Mouse (Mus musculus) liver, embryonic 14.5 days (tissue): ENCODE results near the gene Tfeb. TPM values are rescaled to one million over a fixed set of nuclear protein-coding genes. Genes with fewer than 3 reads are reported as not detected.

ENCODE experiments used
- ATAC-seq: fragments of 200-750 bp; cut with Nextera tagmentation; 2 replicates; pipeline ENCODE4 v1.8.0; 2017; ENCODE audit warnings: moderate number of reproducible peaks, mild to moderate bottlenecking, moderate library complexity; ENCODE audit not compliant: insufficient read depth
- DNase-seq, 3 experiments: peaks; one replicate each; pipeline ENCODE4 v3.0.0-alpha.2; 2012 to 2013; ENCODE audit warnings: low read depth in 3 of 3, low spot score in 3 of 3
- H3K27ac ChIP-seq: fragments of 300-500 bp; sonication (generic); 2 replicates; pipeline ENCODE4 v1.5.1; 2014; ENCODE audit warnings: moderate library complexity, mild to moderate bottlenecking, control low read depth, inconsistent platforms
- H3K27me3 ChIP-seq: fragments of 300-500 bp; sonication (generic); 2 replicates; pipeline ENCODE4 v1.6.1; 2014; ENCODE audit warnings: mild to moderate bottlenecking, low read length, moderate library complexity; ENCODE audit not compliant: control insufficient read depth, insufficient read depth
- H3K36me3 ChIP-seq: fragments of 300-500 bp; sonication (generic); replicated peaks from 2 replicates; pipeline ENCODE4 v1.6.1; 2014; ENCODE audit warnings: low read depth; ENCODE audit not compliant: control insufficient read depth, insufficient read depth
- H3K4me1 ChIP-seq, 2 experiments: fragments of 200-500 bp in 1 of 2; fragments of 300-500 bp in 1 of 2; sonication (generic) in 1 of 2; replicated peaks; 2 replicates each; pipeline ENCODE4 v1.6.1; 2012 to 2014; ENCODE audit warnings: antibody characterized with exemption in 1 of 2, inconsistent platforms in 1 of 2, low read length in 1 of 2; ENCODE audit not compliant: control insufficient read depth in 2 of 2, insufficient read depth in 2 of 2
- H3K4me2 ChIP-seq: fragments of 300-500 bp; sonication (generic); 2 replicates; pipeline ENCODE4 v1.6.1; 2014; ENCODE audit warnings: low read depth, mild to moderate bottlenecking, control low read depth, moderate library complexity
- H3K4me3 ChIP-seq, 2 experiments: fragments of 200-500 bp in 1 of 2; fragments of 300-500 bp in 1 of 2; sonication (generic) in 1 of 2; 2 replicates each; pipeline ENCODE4 v1.5.1; 2012 to 2014; ENCODE audit warnings: low read depth in 2 of 2, low read length in 2 of 2, mild to moderate bottlenecking in 2 of 2, control low read depth in 1 of 2, inconsistent platforms in 1 of 2, moderate library complexity in 1 of 2; ENCODE audit not compliant: insufficient read depth in 1 of 2
- H3K9ac ChIP-seq: fragments of 300-500 bp; sonication (generic); replicated peaks from 2 replicates; pipeline ENCODE4 v1.6.1; 2014; ENCODE audit warnings: mild to moderate bottlenecking, control low read depth, moderate library complexity
- H3K9me3 ChIP-seq: fragments of 300-500 bp; sonication (generic); 2 replicates; pipeline ENCODE4 v1.6.1; 2016; ENCODE audit warnings: low read length, mixed read lengths; ENCODE audit not compliant: control insufficient read depth
- CTCF ChIP-seq: IDR thresholded peaks from 2 replicates; pipeline ENCODE4 v1.5.1; 2016; ENCODE audit warnings: antibody characterized with exemption, low read depth, control low read depth
- EP300 ChIP-seq: IDR thresholded peaks from 2 replicates; pipeline ENCODE4 v1.6.1; 2016; ENCODE audit warnings: antibody characterized with exemption, low read depth
- WGBS: fragments of 180-500 bp; shearing (Covaris S2); extraction: QIAGEN DNeasy Blood & Tissue Kit; methylation state at CpG from one replicate; pipeline ENCODE4 v1.1.7; 2014; ENCODE audit not compliant: insufficient replicate concordance; 5-methylcytosine and 5-hydroxymethylcytosine counted together
- polyA plus RNA-seq, 2 experiments: library from polyadenylated mRNA; depleted of rRNA in 1 of 2; stranded (reverse) in 1 of 2; unstranded in 1 of 2; fragments of >200 nt; fragmentation: Nextera tagmentation in 1 of 2; extraction: Ambion mirVana in 1 of 2; gene quantifications; 2 replicates each; pipeline versions ENCODE4 v1.2.1 to v1.2.3; 2012 to 2014

Tfeb gene
- polyA plus RNA-seq, 2 experiments, result 2.4 to 3.2 TPM

DNA sequence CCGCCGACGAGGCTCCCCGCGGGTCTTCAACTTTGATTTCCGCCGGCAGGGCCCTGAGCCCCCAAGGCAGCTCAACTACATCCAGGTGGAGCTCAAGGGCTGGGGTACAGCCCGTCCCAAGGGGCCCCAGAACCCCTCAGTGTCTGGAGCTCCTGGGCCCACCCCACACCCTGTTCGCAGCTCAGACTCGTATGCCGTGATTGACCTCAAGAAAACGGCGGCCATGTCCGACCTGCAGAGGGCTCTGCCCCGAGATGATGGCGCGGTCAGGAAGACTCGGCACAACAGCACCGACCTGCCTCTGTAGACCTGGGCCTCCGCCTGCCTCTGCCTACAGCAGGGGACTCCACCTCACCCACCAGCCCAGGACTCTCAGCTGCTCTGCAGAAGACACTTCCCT is 33.3 kb upstream of the Tfeb start:
- H3K36me3 ChIP-seq, result no peaks in the 10 kb centered on the region
- H3K4me3 ChIP-seq, result no peak overlapping the region
- DNase-seq (no peak), ATAC-seq (no peak)
- WGBS, result 19% methylated on average over 20 of the region's 20 CpGs
- H3K27me3 ChIP-seq, result peaks cover 15% of the 10 kb centered on the region
- H3K9me3 ChIP-seq, result no peaks in the 10 kb centered on the region
- TF ChIP-seq EP300 (no peak), CTCF (no peak)
- no peaks in the 10 kb centered on the region; a peak in 1 of 4 replicates for H3K4me1 ChIP-seq
- H3K4me2 ChIP-seq, result no peak overlapping the region
- no peak overlapping the region for H3K27ac ChIP-seq
- no peak overlapping the region for H3K9ac ChIP-seq

DNA sequence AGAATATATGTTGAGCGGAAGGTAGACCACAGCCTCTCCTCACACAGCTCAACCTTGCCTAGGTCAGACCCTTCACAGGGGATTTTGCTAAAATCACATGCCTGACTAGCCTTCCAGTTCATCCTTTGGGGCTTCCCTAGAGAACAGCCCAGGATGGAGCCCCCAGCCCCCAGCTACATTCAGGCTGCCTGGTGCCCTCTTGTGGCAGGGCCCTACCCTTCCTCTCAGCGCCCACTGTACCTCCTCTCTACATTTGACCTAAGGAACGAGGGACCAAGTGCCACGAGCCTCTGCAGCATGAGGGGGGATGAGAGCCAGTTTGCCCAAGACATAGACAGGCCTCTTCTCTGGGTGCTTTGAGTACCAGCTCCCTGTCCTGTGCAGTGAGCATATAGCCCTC is 32.1 kb upstream of the Tfeb start:
- no peak for DNase-seq
- Histone ChIP-seq H3K27ac (no peak overlapping the region), H3K4me2 (no peak overlapping the region), H3K36me3 (no peaks in the 10 kb centered on the region), H3K27me3 (peaks cover 15% of the 10 kb centered on the region), H3K4me1 (no peaks in the 10 kb centered on the region; a peak in 1 of 4 replicates), H3K9ac (no peak overlapping the region), H3K9me3 (no peaks in the 10 kb centered on the region), H3K4me3 (no peak overlapping the region)
- TF ChIP-seq EP300 (no peak), CTCF (peak; percentile 46)
- ATAC-seq, result no peak
- 62% methylated on average over 4 of the region's 4 CpGs for WGBS

DNA sequence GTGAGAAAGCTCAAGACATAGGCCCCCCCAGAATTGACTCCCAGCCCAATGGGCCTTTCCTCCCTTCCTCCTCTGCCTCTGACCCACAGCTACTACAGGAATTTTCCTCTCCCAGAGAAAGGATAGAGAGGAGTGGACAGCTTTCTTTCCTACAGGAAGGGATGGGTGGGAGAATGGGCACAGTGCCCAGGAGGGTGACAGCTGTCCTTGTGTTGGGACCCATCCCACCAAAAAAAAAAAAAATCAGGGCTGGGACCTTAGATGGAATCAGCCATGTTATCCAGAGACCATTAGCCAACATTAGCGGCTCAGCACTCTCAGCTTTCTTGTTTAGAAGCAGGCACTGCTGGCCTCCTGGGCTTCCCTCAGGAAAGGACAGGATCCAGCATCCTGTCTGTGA is 30.6 kb upstream of the Tfeb start:
- TF ChIP-seq EP300, result no peak
- no peak for TF ChIP-seq CTCF
- ATAC-seq, result no peak
- Histone ChIP-seq H3K27me3 (peaks cover 15% of the 10 kb centered on the region), H3K4me2 (no peak overlapping the region), H3K36me3 (no peaks in the 10 kb centered on the region), H3K9me3 (no peaks in the 10 kb centered on the region), H3K9ac (no peak overlapping the region), H3K4me1 (0 out of 4 replicates have a peak, but pooled peaks cover 0 to 2% of the 10 kb centered on the region in 2 experiments), H3K27ac (no peak overlapping the region), H3K4me3 (no peak overlapping the region)
- no peak for DNase-seq
- 41% methylated on average over 1 of the region's 1 CpGs for WGBS

DNA sequence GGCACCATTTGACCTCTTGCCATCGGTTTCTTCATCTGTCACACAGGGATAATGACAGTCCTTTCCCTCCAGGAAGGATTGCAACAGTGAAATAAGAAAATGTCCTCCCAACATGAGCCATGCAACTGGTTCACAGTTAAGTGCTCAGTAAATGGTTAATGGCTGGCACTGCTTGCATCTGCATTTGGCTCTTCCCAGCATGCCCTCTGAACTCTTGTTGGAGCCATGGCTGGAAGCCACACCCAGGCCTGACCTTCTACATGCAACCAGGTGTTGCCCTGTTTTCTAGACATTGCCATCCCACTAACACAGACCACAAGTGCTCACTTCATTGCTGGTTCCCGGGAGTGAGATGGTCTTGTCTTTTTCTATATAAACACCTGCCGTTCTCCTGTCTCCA is 28.9 kb upstream of the Tfeb start:
- Histone ChIP-seq H3K27me3 (peaks cover 9% of the 10 kb centered on the region), H3K4me1 (0 out of 4 replicates have a peak, but pooled peaks cover 0 to 4% of the 10 kb centered on the region in 2 experiments), H3K9ac (no peak overlapping the region), H3K9me3 (no peaks in the 10 kb centered on the region), H3K36me3 (no peaks in the 10 kb centered on the region), H3K4me3 (no peak overlapping the region), H3K4me2 (no peak overlapping the region), H3K27ac (no peak overlapping the region)
- TF ChIP-seq EP300 (no peak), CTCF (no peak)
- 58% methylated on average over 3 of the region's 3 CpGs for WGBS
- DNase-seq (no peak), ATAC-seq (no peak)

DNA sequence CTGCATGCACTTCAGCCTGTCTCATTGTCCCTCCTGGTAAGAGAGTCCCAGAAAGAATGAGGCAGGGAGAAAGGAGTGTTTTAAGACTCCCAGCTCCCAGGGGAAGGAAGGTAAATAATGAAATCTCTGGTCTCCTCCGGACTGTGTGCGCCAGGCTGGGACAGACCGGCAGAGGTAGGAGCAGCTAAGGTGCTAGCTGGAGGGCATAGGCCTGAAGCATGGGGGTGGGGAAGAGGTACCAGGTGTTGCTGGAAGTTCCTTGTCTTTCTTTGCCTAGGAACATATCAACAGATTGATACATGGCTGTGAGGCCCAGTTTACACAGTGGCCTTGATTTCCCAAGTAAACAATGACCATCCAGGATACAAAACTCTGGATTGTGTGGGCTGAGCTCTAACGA is 27.9 kb upstream of the Tfeb start:
- Histone ChIP-seq H3K36me3 (no peaks in the 10 kb centered on the region), H3K9ac (no peak overlapping the region), H3K4me1 (0 out of 4 replicates have a peak, but pooled peaks cover 0 to 4% of the 10 kb centered on the region in 2 experiments), H3K27me3 (peaks cover 4% of the 10 kb centered on the region), H3K27ac (no peak overlapping the region), H3K9me3 (no peaks in the 10 kb centered on the region), H3K4me2 (no peak overlapping the region), H3K4me3 (no peak overlapping the region)
- no peak for TF ChIP-seq EP300
- TF ChIP-seq CTCF, result no peak
- 59% methylated on average over 4 of the region's 4 CpGs for WGBS
- ATAC-seq, result no peak
- no peak for DNase-seq
